Mouse (Mus musculus) myocyte (in vitro differentiated cells): Measurements from ENCODE around the gene Tnfrsf9. TPM values are rescaled to one million over a fixed set of nuclear protein-coding genes. Genes with fewer than 3 reads are reported as not detected.

ENCODE experiments used
- H3K27me3 ChIP-seq: one replicate; pipeline ENCODE4 v1.6.1; 2011; ENCODE audit not compliant: control insufficient read depth, insufficient read depth, insufficient read length
- H3K36me3 ChIP-seq: one replicate; pipeline ENCODE4 v1.6.1; 2011; ENCODE audit not compliant: control insufficient read depth, insufficient read depth
- H3K4me2 ChIP-seq: one replicate; pipeline ENCODE4 v1.6.1; 2011; ENCODE audit warnings: low read depth, control low read depth
- H3K4me3 ChIP-seq: one replicate; pipeline ENCODE4 v1.5.1; 2011; ENCODE audit warnings: mild to moderate bottlenecking, control low read depth, moderate library complexity
- H3K79me2 ChIP-seq: one replicate; pipeline ENCODE4 v1.6.1; 2011; ENCODE audit not compliant: control insufficient read depth, insufficient read depth
- H3ac ChIP-seq: one replicate; pipeline ENCODE4 v1.6.1; 2011; ENCODE audit not compliant: control insufficient read depth, insufficient read length
- CEBPB ChIP-seq: IDR thresholded peaks from 2 replicates; pipeline ENCODE4 v1.6.1; 2011; ENCODE audit warnings: mild to moderate bottlenecking, moderate library complexity; ENCODE audit not compliant: poor library complexity, insufficient read depth, severe bottlenecking
- E2F4 ChIP-seq: IDR thresholded peaks from one replicate; pipeline ENCODE4 v1.6.1; 2011; ENCODE audit warnings: mild to moderate bottlenecking, control low read depth, moderate library complexity; ENCODE audit not compliant: insufficient read depth
- MAX ChIP-seq: IDR thresholded peaks from one replicate; pipeline ENCODE4 v1.6.1; 2011; ENCODE audit warnings: low read depth, mild to moderate bottlenecking, control low read depth
- MYOD1 ChIP-seq, 3 experiments: IDR thresholded peaks; one replicate each; pipeline ENCODE4 v1.6.1; 2011; ENCODE audit warnings: control low read depth in 2 of 3, low read depth in 2 of 3, mild to moderate bottlenecking in 2 of 3, moderate library complexity in 1 of 3; ENCODE audit not compliant: insufficient read length in 2 of 3, control insufficient read depth in 1 of 3
- MYOG ChIP-seq, 3 experiments: IDR thresholded peaks; one replicate each; pipeline ENCODE4 v1.6.1; 2011; ENCODE audit warnings: control low read depth in 2 of 3, low read depth in 2 of 3, mild to moderate bottlenecking in 2 of 3; ENCODE audit not compliant: insufficient read length in 2 of 3, control insufficient read depth in 1 of 3, insufficient read depth in 1 of 3
- POLR2A ChIP-seq: IDR thresholded peaks from one replicate; pipeline ENCODE4 v1.6.1; 2011; ENCODE audit warnings: low read depth, mild to moderate bottlenecking, control low read depth, moderate library complexity; ENCODE audit not compliant: insufficient read length
- POLR2AphosphoS2 ChIP-seq: IDR thresholded peaks from one replicate; pipeline ENCODE4 v1.6.1; 2011; ENCODE audit warnings: low read depth, control low read depth; ENCODE audit not compliant: insufficient read length
- REST ChIP-seq: IDR thresholded peaks from one replicate; pipeline ENCODE4 v1.6.1; 2011; ENCODE audit warnings: mild to moderate bottlenecking, control low read depth, moderate library complexity; ENCODE audit not compliant: insufficient read depth, insufficient read length
- SRF ChIP-seq: IDR thresholded peaks from one replicate; pipeline ENCODE4 v1.6.1; 2011; ENCODE audit warnings: low read depth; ENCODE audit not compliant: control insufficient read depth, insufficient read length
- TCF12 ChIP-seq: IDR thresholded peaks from one replicate; pipeline ENCODE4 v1.6.1; 2011; ENCODE audit warnings: mild to moderate bottlenecking, control low read depth; ENCODE audit not compliant: poor library complexity, insufficient read depth, severe bottlenecking
- TCF3 ChIP-seq: IDR thresholded peaks from one replicate; pipeline ENCODE4 v1.6.1; 2011; ENCODE audit warnings: low read depth, control low read depth; ENCODE audit not compliant: insufficient read length
- USF1 ChIP-seq: IDR thresholded peaks from one replicate; pipeline ENCODE4 v1.6.1; 2011; ENCODE audit warnings: low read depth, mild to moderate bottlenecking, control low read depth, moderate library complexity
- polyA plus RNA-seq: library from polyadenylated mRNA; unstranded; fragments of >200 nt; fragmentation: generic; extraction: Trizol; gene quantifications from one replicate; pipeline ENCODE4 v1.2.1, GENCODE M21; 2012; ENCODE audit warnings: missing spikeins

Gene Tnfrsf9
- polyA plus RNA-seq, 1 experiment: 0.31 TPM

- no peaks in the 10 kb centered on the region for H3K27me3 ChIP-seq
- H3K4me2 ChIP-seq: peak overlapping the region; percentile 82
- peak overlapping the region; percentile 82 for H3K4me3 ChIP-seq
- no peak for TF ChIP-seq POLR2A
- no peak for TF ChIP-seq SRF
- TF ChIP-seq MYOD1 (IDR thresholded peaks at IDR 0.05; ENCODE audit: control insufficient read depth in 1 of 3, insufficient read length in 2 of 3, low read depth in 2 of 3): no peak
- TF ChIP-seq TCF3: no peak
- no peak for TF ChIP-seq MAX
- TF ChIP-seq REST: no peak
- no peak for TF ChIP-seq TCF12
- no peak for TF ChIP-seq E2F4
- TF ChIP-seq USF1: no peak
- TF ChIP-seq MYOG (IDR thresholded peaks at IDR 0.05; ENCODE audit: control insufficient read depth in 1 of 3, insufficient read depth in 1 of 3, insufficient read length in 2 of 3, low read depth in 2 of 3): no peak
- no peak for TF ChIP-seq POLR2AphosphoS2
- H3K36me3 ChIP-seq: no peaks in the 10 kb centered on the region
- peaks cover 9% of the 10 kb centered on the region for H3K79me2 ChIP-seq
- peak overlapping the region; percentile 48 for H3ac ChIP-seq
These were observed 982 bp downstream of the Tnfrsf9 start for GRCm38 (mm10) chr4:150915181-150915906.

DNA sequence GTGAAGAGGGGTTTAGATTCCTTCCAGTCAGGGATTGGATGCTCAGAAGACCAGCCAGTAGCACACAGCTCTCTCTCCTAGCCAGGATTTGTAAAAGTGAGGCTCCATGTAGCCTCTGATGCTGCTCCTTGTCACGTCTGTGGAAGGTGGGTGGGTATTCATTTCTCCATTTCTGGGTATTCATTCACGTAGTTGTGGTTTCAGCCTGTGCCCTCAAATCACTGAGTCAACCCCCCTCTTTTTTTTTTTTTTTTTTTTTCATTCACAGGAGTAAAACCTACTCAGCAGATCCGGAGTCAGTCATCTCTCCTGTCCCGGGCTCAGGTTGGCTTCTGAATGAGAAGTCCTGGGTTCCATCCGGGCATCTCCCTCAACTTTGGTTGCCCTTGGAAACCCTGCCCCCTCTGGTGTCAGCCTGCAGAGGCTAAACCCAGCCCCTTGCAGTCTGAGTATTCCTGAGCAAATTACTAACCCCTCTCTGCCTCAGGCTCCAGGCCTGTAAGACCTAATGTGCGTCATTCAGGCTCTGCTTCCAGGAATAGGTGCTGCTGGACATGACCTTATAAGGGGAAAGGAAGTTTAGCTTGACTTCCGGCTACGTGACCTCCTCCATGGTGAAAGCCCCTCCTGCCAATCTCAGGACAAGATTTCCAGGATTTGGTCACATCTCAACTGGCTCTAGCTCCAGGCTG lies 3.1 kb downstream of the Tnfrsf9 start:
- peaks cover 9% of the 10 kb centered on the region for H3K79me2 ChIP-seq
- no peak overlapping the region for H3ac ChIP-seq
- no peak overlapping the region for H3K4me2 ChIP-seq
- H3K36me3 ChIP-seq: no peaks in the 10 kb centered on the region
- no peaks in the 10 kb centered on the region for H3K27me3 ChIP-seq
- H3K4me3 ChIP-seq: no peak overlapping the region
- TF ChIP-seq SRF (no peak), POLR2AphosphoS2 (no peak), TCF3 (no peak), USF1 (no peak), MYOG (IDR thresholded peaks at IDR 0.05; ENCODE audit: control insufficient read depth in 1 of 3, insufficient read depth in 1 of 3, insufficient read length in 2 of 3, low read depth in 2 of 3) (no peak), MAX (no peak), CEBPB (no peak), MYOD1 (IDR thresholded peaks at IDR 0.05; ENCODE audit: control insufficient read depth in 1 of 3, insufficient read length in 2 of 3, low read depth in 2 of 3) (no peak)

GRCm38 (mm10) chr4:150921206-150921605 lies 6.8 kb downstream of the Tnfrsf9 start:
- H3ac ChIP-seq: no peak overlapping the region
- H3K4me3 ChIP-seq: no peak overlapping the region
- H3K27me3 ChIP-seq: no peaks in the 10 kb centered on the region
- H3K36me3 ChIP-seq: no peaks in the 10 kb centered on the region
- no peaks in the 10 kb centered on the region for H3K79me2 ChIP-seq
- TF ChIP-seq SRF: no peak
- H3K4me2 ChIP-seq: no peak overlapping the region

DNA sequence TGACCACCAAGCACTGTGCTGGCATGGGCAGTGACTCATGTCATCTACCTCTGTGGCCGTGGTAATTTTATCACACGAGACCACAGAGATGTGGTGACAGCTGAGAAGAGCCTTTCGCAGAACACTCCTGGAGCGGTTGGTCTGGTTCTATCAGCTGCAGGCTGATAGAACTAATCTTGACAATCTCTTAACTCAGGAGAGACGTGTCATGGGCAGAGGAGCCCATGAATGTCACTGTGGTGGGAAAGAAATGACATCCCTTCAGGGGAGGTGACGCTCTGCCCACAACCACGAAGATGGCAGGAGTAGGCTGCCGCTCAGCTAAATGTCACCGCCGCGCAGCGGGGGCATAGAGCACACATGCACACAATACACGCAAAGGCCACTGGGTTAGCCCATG lies 9.9 kb downstream of the Tnfrsf9 start:
- H3K4me3 ChIP-seq: no peak overlapping the region
- peak overlapping the region; percentile 8 for H3K4me2 ChIP-seq
- no peak for TF ChIP-seq REST
- no peak for TF ChIP-seq POLR2A
- no peak for TF ChIP-seq TCF3
- no peak for TF ChIP-seq CEBPB
- peak in 1 of 3 experiments; percentile 74 for TF ChIP-seq MYOG (IDR thresholded peaks at IDR 0.05; ENCODE audit: control insufficient read depth in 1 of 3, insufficient read depth in 1 of 3, insufficient read length in 2 of 3, low read depth in 2 of 3)
- no peak for TF ChIP-seq E2F4
- peak in 2 of 3 experiments; percentile 35 to 64 for TF ChIP-seq MYOD1 (IDR thresholded peaks at IDR 0.05; ENCODE audit: control insufficient read depth in 1 of 3, insufficient read length in 2 of 3, low read depth in 2 of 3)
- no peak for TF ChIP-seq POLR2AphosphoS2
- TF ChIP-seq MAX: no peak
- TF ChIP-seq TCF12: no peak
- no peak for TF ChIP-seq USF1
- no peak for TF ChIP-seq SRF
- H3K79me2 ChIP-seq: no peaks in the 10 kb centered on the region
- no peaks in the 10 kb centered on the region for H3K27me3 ChIP-seq
- no peak overlapping the region for H3ac ChIP-seq
- H3K36me3 ChIP-seq: no peaks in the 10 kb centered on the region

DNA sequence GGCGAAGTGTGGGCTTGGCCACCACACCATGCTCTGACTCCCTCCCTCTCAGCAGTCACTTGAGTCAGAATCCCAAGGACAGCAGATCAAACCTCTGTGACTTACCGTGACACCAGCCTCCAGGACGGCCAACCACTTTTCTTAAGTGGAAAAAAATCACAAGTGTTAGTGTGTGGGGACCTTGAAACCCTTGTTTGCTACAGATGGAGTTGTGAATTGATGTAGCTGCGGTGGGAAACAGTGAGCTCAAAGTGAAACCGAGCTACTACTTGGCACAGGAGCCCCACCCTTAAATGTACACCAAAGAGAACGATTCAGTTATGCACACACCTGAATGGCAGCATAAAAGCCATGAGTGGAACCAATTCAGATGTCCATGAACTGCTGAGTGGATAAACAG lies 10.6 kb downstream of the Tnfrsf9 start:
- H3K27me3 ChIP-seq: peaks cover 5% of the 10 kb centered on the region
- no peak for TF ChIP-seq TCF3
- TF ChIP-seq TCF12: no peak
- TF ChIP-seq POLR2AphosphoS2: no peak
- TF ChIP-seq MYOG (IDR thresholded peaks at IDR 0.05; ENCODE audit: control insufficient read depth in 1 of 3, insufficient read depth in 1 of 3, insufficient read length in 2 of 3, low read depth in 2 of 3): no peak
- no peak for TF ChIP-seq E2F4
- TF ChIP-seq SRF: no peak
- TF ChIP-seq CEBPB: no peak
- TF ChIP-seq USF1: no peak
- TF ChIP-seq MAX: no peak
- no peak for TF ChIP-seq REST
- TF ChIP-seq MYOD1 (IDR thresholded peaks at IDR 0.05; ENCODE audit: control insufficient read depth in 1 of 3, insufficient read length in 2 of 3, low read depth in 2 of 3): no peak
- H3K4me3 ChIP-seq: no peak overlapping the region
- H3ac ChIP-seq: no peak overlapping the region
- H3K36me3 ChIP-seq: no peaks in the 10 kb centered on the region
- H3K79me2 ChIP-seq: no peaks in the 10 kb centered on the region
- H3K4me2 ChIP-seq: no peak overlapping the region
